Mouse (Mus musculus) left cerebral cortex, adult 6 months (tissue): ENCODE results near the gene Ncoa1. TPM values are rescaled to one million over a fixed set of nuclear protein-coding genes. Genes with fewer than 3 reads are reported as not detected.

Experiments used
- long read RNA-seq, 2 experiments: library from polyadenylated mRNA; unstranded; transcript quantifications; one replicate each; pipeline ENCODE4 v2.0.0; 2019 to 2020
- polyA plus RNA-seq: library from polyadenylated mRNA; unstranded; fragments of <200 nt; fragmentation: Nextera tagmentation; gene quantifications from 2 replicates; pipeline ENCODE4 v1.2.3, GENCODE M21; 2021

Ncoa1 gene
- 22.5 and 33.2 TPM in 2 replicates for polyA plus RNA-seq
- long read RNA-seq, experiment 1, full-length matches to known transcripts = 1 of 78 reads
- long read RNA-seq, experiment 1, partial matches to known transcripts = 46 of 78 reads
- long read RNA-seq, experiment 1, other reads (novel, unspliced or antisense) = 31 of 78 reads
- long read RNA-seq, experiment 2, partial matches to known transcripts = 42 of 92 reads
- long read RNA-seq, experiment 2, other reads (novel, unspliced or antisense) = 50 of 92 reads

DNA sequence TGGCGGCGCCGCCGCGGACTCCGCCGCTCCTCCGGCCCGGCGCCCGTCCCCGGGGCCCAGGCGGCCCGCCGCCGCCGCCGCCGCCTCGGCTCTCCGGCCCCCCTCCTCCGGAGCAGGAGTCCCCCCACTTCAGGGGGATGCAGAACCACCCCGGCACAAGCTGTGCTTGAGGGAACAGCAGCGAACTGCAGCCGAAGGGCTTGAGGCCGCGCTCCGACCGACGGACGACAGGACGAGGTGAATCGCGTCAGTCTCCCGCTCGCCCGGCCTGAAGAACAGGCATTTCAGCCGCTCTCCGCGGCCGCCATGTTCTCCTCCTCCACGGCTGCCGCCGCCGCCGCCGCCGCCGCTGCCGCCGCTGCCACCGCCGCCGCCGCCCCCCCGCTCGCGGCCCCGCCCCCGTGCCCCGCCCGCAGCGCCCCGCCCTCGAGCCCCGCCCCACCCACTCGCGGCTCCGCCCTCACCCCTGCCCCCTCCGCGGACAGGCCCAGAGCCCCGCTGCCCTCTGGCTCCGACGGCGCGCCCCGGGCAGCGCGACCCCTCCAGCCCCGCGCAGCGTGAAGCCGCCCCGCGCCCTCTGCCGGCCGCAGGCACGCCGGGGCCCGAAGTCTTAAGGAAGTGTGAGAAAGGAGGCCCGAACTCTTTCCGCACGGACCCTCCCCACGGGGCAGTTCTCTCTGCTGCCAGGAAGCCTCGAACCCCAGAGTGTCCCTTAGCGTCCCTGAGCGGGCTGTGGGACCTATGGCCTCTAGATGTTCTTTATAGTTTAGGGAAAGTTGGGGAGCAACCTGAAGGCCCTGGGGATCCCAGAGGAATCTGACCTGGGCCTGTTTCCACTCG is at the start of gene Ncoa1:
Gene Ncoa1, minus strand, starts transcription at position 351 of the 840 bp plus-strand sequence.

GRCm38 (mm10) chr12:4233572-4234508 is 243.1 kb downstream of the Ncoa1 start, which contains the start of the genes Ptrhd1 and Cenpo:
Gene Ptrhd1 (plus strand): TSS chr12:4234027.
Gene Cenpo (minus strand): TSS chr12:4234294.

Other genes with a start within 250 kb of the Ncoa1 start
- 8.8 and 11.4 TPM in 2 replicates for gene Ptrhd1, start 243.2 kb downstream of the Ncoa1 start, polyA plus RNA-seq
- gene Cenpo, start 242.9 kb downstream of the Ncoa1 start, polyA plus RNA-seq = 0.88 and 1.5 TPM in 2 replicates
- gene Itsn2, start 115.5 kb upstream of the Ncoa1 start, polyA plus RNA-seq = 15.7 and 28.4 TPM in 2 replicates
- gene Gm3625, start 115.7 kb upstream of the Ncoa1 start, polyA plus RNA-seq = not detected in 2 replicates